Mouse (Mus musculus): ENCODE results near the gene Acss3.

Gene Acss3

DNA sequence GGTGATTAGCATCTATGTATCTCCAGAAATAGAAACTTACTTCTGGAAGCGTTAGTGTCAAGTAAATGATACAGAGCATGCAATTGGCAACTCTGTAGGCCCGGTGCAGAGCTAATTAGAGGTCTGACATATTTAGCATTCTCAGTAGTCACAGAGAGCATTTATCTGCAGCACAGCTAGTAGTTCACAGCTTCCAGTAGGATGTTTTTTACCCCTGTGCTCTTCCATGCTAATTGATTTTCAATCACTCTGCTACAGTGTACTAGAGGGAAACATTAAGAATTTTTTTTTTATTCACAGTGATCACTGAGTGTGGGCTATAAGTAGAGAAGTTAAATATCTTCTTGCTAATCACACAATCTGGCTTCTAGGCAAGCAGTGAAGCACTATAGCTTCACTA is 112.3 kb downstream of the Acss3 start:
- DNase-seq (ENCODE audit: low spot score in 2 of 2) = no peak

DNA sequence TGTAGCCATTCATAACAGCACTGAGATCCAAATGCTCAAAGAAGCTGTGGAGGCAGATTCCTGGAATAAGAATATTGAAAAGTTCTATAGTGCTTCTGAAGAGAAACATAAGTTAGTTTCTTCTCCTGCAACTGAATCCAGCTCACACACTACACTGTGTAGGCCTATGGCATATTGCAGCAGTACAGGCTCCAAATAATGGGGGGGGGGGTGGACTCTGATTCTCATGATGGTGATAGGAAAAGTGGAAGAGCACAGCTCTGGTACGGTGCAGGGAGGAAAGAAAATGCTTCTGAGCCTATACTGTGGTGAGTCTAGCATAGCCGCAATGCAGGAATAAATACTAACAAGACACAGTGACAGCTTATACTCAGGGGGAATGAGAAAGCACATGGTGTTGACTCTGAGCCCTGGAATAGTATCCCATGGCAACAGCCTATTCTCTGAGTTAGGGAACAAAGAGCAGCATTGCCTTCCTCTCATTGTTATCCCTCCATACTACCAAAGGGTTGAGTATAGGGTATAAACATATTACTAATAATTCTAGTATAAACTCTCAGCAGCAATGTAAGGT is 125.3 kb downstream of the Acss3 start:
- no peak for DNase-seq (ENCODE audit: low spot score in 2 of 2)

DNA sequence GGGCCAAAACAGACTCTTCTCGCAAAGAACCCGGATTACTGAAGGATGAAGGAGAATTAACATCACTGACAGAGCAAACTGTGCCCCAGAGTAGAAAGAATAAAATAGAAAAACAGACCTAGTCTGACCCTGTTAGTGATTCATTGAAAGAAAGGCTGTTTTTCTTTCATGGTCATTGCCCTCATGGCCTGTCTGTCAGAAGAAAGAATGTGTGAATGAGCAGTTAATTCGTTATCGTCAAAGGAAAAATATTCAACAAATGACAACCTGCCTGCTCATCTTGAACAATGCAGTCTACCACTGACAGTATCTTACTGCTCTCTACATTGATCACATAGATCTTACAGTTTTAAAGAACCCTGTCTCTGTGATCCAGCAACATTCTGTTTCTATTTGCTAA is 134.0 kb downstream of the Acss3 start:
- DNase-seq (ENCODE audit: low spot score in 2 of 2) = no peak

DNA sequence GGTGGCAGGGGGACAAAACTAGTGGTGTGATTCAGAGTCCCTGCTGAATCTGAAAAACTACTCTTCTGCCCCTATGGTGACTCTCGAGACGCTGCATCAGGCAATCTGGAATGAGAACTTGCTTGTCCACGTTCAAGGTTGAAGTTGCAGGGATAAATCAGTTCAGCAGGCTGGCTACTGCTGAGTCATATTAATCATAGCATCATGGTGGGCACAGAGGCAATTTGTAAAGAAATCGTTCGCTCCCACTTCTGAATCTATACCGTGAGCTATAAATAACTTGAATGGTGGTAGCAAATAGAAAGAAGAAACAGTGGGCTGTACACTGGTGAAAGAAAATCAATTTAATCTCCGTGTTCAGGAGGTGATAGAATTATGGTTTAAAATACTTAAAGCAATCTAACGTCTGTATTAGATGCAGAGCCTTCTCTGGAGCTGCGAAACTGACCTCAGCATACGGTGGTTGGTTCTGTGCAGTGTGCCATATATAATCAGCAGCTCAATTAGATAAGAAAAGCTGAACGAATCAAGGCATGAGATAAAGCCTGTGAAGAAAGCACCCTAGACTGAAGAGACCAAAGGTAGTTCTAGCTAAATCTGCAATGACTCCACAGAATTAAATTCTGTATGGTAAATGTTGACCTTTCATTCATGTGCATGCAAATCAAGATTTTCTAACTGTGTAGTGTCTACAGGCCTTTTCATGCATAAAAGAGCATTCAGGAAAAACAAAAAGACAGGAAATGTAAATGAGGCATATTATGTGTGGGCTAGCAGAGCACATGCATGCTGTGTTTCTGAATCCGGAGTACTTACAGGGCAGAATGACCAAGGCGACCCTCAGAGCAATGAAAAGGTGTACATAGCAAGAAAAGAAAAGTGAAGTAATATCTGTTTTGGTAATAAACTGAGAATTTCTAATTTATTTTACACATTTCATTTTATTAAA is 148.0 kb downstream of the Acss3 start:
- no peak for DNase-seq (ENCODE audit: low spot score in 2 of 2)

DNA sequence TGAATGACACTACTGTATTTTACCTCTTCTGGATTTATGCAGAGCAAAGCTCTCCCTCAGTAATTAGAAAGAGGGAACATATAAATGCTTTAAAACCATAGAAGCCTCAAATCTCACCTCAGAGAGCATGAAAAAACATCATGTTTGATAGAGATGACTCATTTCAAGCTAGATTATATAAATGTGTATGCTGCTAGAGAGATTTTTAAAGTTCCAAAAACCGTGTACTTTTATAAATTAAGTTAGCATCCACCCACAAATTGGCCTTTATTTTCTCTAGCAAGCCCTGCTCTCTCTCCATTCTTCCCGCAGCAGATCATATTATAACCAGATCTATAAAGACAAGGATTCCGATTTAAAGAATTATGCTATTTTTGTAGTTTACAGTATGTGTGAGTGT is 164.4 kb downstream of the Acss3 start:
- DNase-seq (ENCODE audit: low spot score in 2 of 2) = no peak

- no peak for DNase-seq (ENCODE audit: low spot score in 2 of 2)
Measured at GRCm38 (mm10) chr10:106941380-106941779, 182.1 kb downstream of the Acss3 start.

- DNase-seq (ENCODE audit: low spot score in 2 of 2) = no peak
Measured at GRCm38 (mm10) chr10:106939441-106939840, 184.0 kb downstream of the Acss3 start.

- DNase-seq (ENCODE audit: low spot score in 2 of 2) = no peak
Measured at GRCm38 (mm10) chr10:106938851-106939250, 184.6 kb downstream of the Acss3 start.

GRCm38 (mm10) chr10:106936996-106937395 is 186.5 kb downstream of the Acss3 start:
- no peak for DNase-seq (ENCODE audit: low spot score in 2 of 2)

- no peak for DNase-seq (ENCODE audit: low spot score in 2 of 2)
Measured at GRCm38 (mm10) chr10:106932571-106933073, 190.8 kb downstream of the Acss3 start.

DNA sequence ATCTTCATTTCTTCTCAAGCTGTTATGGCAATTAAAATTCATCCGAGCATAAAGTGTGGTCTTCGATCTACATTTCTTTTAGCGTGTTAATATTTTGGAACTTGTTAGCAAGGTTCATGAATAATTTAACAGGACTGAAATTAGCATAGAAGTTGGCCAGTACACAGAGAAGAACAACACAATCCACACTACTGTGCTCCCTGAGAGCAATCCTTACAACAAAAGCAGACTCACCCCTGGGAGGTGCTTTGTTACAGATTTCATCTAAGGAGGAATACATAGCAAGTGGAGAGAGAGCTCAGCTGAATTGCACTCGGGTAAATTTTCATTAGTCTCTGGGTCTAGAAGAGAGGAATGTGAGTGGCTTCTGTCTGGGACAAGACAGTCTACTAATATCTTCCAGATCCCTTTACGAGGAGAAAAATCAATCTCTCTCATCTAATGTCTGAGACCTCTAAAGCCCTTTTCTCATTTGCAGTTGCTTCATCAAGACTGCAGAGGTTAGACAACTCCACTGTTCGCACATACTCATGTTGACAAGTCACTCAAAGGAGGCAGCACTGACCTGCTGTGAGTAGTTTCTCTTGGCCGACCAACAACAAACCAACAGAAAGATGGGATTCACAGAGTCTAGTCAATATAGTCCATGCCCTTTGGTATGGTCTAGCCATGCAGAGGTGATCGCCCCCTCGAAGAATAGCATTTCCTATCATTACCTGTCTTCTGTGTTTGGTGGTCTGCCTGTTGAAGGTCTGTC is 194.7 kb downstream of the Acss3 start:
- DNase-seq (ENCODE audit: low spot score in 2 of 2) = no peak

GRCm38 (mm10) chr10:106924798-106925197 is 198.7 kb downstream of the Acss3 start:
- no peak for DNase-seq (ENCODE audit: low spot score in 2 of 2)

DNA sequence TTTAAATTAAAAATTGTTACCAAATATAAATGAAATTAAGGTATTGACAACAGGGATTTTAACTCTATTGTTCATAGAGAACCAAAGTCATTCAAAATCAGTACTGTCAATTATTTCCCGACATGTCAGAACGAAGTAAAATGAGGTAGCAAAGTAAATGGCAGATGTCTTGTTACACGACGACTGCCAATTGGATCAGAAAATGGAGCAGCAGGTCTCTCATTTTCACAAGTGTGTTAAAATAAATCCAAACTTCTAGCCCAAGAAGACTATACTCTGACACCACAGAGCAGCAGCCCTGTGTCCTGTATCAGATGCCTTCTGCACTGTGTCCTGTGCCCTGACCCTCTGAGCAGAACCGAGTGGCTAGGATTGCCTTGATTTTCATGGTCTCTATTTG is 199.1 kb downstream of the Acss3 start:
- no peak for DNase-seq (ENCODE audit: low spot score in 2 of 2)

- no peak for DNase-seq (ENCODE audit: low spot score in 2 of 2)
Measured at GRCm38 (mm10) chr10:106914822-106915221, 208.6 kb downstream of the Acss3 start.

GRCm38 (mm10) chr10:106914275-106914674 is 209.2 kb downstream of the Acss3 start:
- no peak for DNase-seq (ENCODE audit: low spot score in 2 of 2)

DNA sequence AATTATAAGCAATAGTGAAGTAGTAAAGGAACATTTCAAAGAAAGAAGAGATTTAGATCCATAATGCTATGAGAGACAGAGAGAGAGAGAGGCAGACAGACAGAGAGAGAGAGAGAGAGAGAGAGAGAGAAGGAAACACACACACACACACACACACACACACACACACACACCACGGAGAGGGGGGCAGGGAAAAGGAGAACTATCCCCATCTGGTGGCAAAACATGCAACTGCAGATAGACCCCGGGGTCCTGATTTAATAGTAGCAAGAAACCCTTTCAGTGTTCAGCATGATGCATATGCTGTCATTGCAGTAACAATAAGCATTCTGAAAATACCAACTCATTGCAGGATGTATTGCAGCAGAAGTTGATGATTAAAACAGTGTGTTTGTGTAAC is 210.4 kb downstream of the Acss3 start:
- no peak for DNase-seq (ENCODE audit: low spot score in 2 of 2)

DNA sequence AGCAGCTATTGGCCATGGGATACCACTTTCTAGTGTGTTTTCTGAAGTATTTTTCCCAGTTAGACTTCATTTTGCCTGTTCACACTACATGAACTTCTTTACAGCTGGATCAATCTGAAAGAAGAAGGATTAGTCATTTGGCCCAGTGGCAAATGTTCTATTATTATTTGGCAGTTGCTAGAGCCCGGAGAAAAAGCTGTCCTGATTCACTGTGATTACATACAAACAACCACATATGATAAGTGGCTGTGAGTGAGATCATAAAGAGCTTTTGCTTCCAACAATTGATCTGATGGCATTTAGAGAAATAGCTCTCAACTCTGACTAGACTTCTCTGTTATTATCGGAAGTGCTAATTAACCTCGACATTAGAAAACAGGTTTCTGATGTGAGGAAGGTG is 213.4 kb downstream of the Acss3 start:
- no peak for DNase-seq (ENCODE audit: low spot score in 2 of 2)

DNA sequence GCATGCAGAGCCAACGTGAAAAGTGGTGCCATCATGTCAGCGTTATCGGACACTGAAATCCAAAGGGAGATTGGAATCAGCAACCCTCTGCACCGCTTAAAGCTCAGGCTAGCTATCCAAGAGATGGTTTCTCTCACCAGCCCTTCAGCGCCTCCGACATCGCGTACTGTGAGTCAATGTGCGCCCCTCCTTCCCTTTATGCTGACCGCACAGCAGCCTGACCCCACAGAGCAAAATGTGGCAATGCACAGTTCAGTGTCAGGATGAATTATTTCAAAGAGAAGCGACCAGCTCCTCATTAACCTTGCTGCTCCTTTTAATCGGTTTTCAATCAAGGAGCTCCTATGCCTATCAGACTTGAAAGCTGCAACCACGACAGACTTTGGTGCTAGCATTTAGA is 227.1 kb downstream of the Acss3 start:
- DNase-seq (ENCODE audit: low spot score in 2 of 2) = no peak
